Mouse (Mus musculus) forebrain, postnatal 0 days (tissue): ENCODE measurements around the gene Cldn2. TPM values are rescaled to one million over a fixed set of nuclear protein-coding genes. Genes with fewer than 3 reads are reported as not detected.

Source experiments
- ATAC-seq: fragments of 200-750 bp; cut with Nextera tagmentation; 2 replicates; pipeline ENCODE4 v1.8.0; 2017; ENCODE audit warnings: mild to moderate bottlenecking, moderate library complexity
- DNase-seq: peaks from one replicate; pipeline ENCODE4 v3.0.0-alpha.2; 2015
- H3K27ac ChIP-seq: fragments of 300-500 bp; sonication (generic); 2 replicates; pipeline ENCODE4 v1.5.1; 2014; ENCODE audit warnings: low read depth, mild to moderate bottlenecking, antibody characterized with exemption, low read length, moderate library complexity, mixed read lengths
- H3K27me3 ChIP-seq: fragments of 300-500 bp; sonication (generic); 2 replicates; pipeline ENCODE4 v1.6.1; 2014; ENCODE audit warnings: mild to moderate bottlenecking, low read length, mixed read lengths; ENCODE audit not compliant: insufficient read depth
- H3K36me3 ChIP-seq: fragments of 300-500 bp; sonication (generic); 2 replicates; pipeline ENCODE4 v1.6.1; 2014; ENCODE audit warnings: mild to moderate bottlenecking, moderate library complexity; ENCODE audit not compliant: insufficient read depth
- H3K4me1 ChIP-seq: fragments of 300-500 bp; sonication (generic); 2 replicates; pipeline ENCODE4 v1.6.1; 2014; ENCODE audit warnings: antibody characterized with exemption; ENCODE audit not compliant: insufficient read depth
- H3K4me2 ChIP-seq: fragments of 300-500 bp; sonication (generic); 2 replicates; pipeline ENCODE4 v1.6.1; 2014; ENCODE audit warnings: low read depth, mild to moderate bottlenecking, moderate library complexity
- H3K4me3 ChIP-seq: fragments of 300-500 bp; sonication (generic); 2 replicates; pipeline ENCODE4 v1.5.1; 2014; ENCODE audit warnings: low read depth, low read length, mixed read lengths
- H3K9ac ChIP-seq: fragments of 300-500 bp; sonication (generic); 2 replicates; pipeline ENCODE4 v1.6.1; 2014; ENCODE audit warnings: mild to moderate bottlenecking
- H3K9me3 ChIP-seq: fragments of 300-500 bp; sonication (generic); 2 replicates; pipeline ENCODE4 v1.6.1; 2016; ENCODE audit warnings: low read length
- CTCF ChIP-seq: sonication (generic); IDR thresholded peaks from 2 replicates; pipeline ENCODE4 v1.5.1; 2016; ENCODE audit warnings: antibody characterized with exemption, control low read depth, low read depth
- WGBS: fragments of 180-500 bp; shearing (Covaris S2); extraction: QIAGEN DNeasy Blood & Tissue Kit; methylation state at CpG from one replicate; pipeline ENCODE4 v1.1.7; 2014; 5-methylcytosine and 5-hydroxymethylcytosine counted together
- polyA plus RNA-seq: library from polyadenylated mRNA; unstranded; fragments of >200 nt; fragmentation: Nextera tagmentation; extraction: Ambion mirVana; gene quantifications from 2 replicates; pipeline ENCODE4 v1.2.1, GENCODE M21; 2015
- total RNA-seq: library from RNA; depleted of rRNA; stranded (reverse); fragments of >200 nt; gene quantifications from 2 replicates; pipeline ENCODE4 v1.2.3, GENCODE M21; 2014

Cldn2 gene
- total and polyA plus RNA-seq, 2 experiments from 2014 or later = 0.71 to 2.6 TPM

DNA sequence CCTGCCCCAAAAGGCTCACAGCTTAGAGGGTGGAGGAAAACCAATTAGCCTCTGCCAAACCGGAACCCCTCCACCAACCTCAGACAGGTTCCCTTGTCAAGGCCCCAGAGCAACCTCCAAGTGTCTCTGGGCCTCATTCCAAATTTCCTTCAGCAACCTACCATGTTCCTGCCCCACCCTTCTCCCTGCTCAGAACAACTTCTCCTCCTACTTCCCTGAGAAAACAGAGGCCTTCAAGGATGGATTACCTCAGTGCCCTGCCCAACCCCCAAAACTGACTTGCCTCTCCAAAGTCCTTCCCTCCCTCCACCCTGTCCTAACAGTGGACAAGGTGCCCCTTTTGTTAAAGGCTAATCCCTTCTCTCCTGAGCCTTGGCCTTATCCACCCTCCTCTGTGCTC lies 14.9 kb upstream of the Cldn2 start:
- WGBS = 56% methylated on average over 1 of the region's 1 CpGs
- H3K27me3 ChIP-seq = no peaks in the 10 kb centered on the region
- H3K4me3 ChIP-seq = no peak overlapping the region
- H3K9me3 ChIP-seq = no peaks in the 10 kb centered on the region
- no peak overlapping the region for H3K27ac ChIP-seq
- TF ChIP-seq CTCF = no peak
- no peak overlapping the region for H3K4me2 ChIP-seq
- H3K9ac ChIP-seq = no peak overlapping the region
- no peaks in the 10 kb centered on the region for H3K36me3 ChIP-seq
- no peak for ATAC-seq
- no peaks in the 10 kb centered on the region for H3K4me1 ChIP-seq
- DNase-seq = no peak

- Histone ChIP-seq H3K4me3 (no peak overlapping the region), H3K36me3 (no peaks in the 10 kb centered on the region), H3K9me3 (no peaks in the 10 kb centered on the region), H3K4me2 (no peak overlapping the region), H3K27me3 (no peaks in the 10 kb centered on the region), H3K9ac (no peak overlapping the region), H3K4me1 (no peaks in the 10 kb centered on the region), H3K27ac (no peak overlapping the region)
- TF ChIP-seq CTCF = no peak
- WGBS = 85% methylated on average over 7 of the region's 7 CpGs
- ATAC-seq = no peak
- no peak for DNase-seq
Observed at GRCm38 (mm10) chrX:139794072-139794845, 6.4 kb upstream of the Cldn2 start.

GRCm38 (mm10) chrX:139796037-139796436 lies 4.6 kb upstream of the Cldn2 start:
- Histone ChIP-seq H3K4me1 (no peaks in the 10 kb centered on the region), H3K4me2 (no peak overlapping the region), H3K27ac (no peak overlapping the region), H3K9ac (no peak overlapping the region), H3K36me3 (no peaks in the 10 kb centered on the region), H3K9me3 (no peaks in the 10 kb centered on the region), H3K27me3 (no peaks in the 10 kb centered on the region), H3K4me3 (no peak overlapping the region)
- 78% methylated on average over 6 of the region's 6 CpGs for WGBS
- TF ChIP-seq CTCF = no peak
- no peak for ATAC-seq
- DNase-seq = no peak

DNA sequence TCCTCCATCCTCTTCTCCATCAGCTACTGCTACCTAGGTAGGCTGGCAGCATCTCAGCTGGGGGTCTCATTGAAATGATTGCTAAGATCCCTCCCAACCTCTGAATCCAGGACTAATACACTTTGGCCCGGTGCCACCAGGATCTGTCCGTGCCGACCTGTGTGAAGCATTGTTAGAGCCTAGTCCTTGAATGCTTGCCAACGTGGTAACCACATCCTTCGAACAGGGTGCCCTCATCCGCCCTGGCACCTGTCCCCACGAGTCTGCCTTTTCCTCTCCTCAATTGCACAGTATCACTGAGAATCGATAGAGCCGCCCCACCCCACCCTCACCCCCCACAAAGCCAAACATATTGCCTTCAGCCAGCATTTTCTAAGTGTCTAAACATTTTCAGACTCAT lies 2.8 kb upstream of the Cldn2 start:
- H3K4me1 ChIP-seq = no peaks in the 10 kb centered on the region
- DNase-seq (no peak), ATAC-seq (no peak)
- H3K27me3 ChIP-seq = no peaks in the 10 kb centered on the region
- 61% methylated on average over 9 of the region's 9 CpGs for WGBS
- H3K4me3 ChIP-seq = no peak overlapping the region
- H3K9ac ChIP-seq = no peak overlapping the region
- TF ChIP-seq CTCF = no peak
- no peaks in the 10 kb centered on the region for H3K9me3 ChIP-seq
- no peaks in the 10 kb centered on the region for H3K36me3 ChIP-seq
- H3K27ac ChIP-seq = no peak overlapping the region
- H3K4me2 ChIP-seq = no peak overlapping the region

DNA sequence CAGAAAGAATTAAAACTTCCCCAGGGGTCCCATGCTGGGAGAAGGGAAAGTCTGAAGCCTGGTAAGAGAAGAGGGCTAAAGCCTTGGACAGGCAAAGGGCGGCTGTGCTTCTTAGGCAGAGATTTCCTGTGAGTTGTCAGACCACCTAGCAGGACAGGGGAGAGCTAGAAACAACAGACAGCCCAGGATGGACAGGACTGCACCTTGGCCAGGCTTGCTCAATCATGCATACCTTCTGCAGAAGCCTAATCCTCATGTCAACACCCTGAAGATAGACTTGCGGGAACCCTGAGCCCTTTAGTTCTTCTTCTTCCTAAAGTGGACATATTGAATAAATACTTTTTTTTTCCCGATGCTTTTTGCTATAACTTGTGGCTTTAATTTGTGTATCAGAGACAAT lies 675 bp upstream of the Cldn2 start:
- Histone ChIP-seq H3K4me1 (no peaks in the 10 kb centered on the region), H3K9ac (no peak overlapping the region), H3K4me3 (no peak overlapping the region), H3K27ac (no peak overlapping the region), H3K27me3 (no peaks in the 10 kb centered on the region), H3K36me3 (no peaks in the 10 kb centered on the region), H3K9me3 (no peaks in the 10 kb centered on the region), H3K4me2 (no peak overlapping the region)
- DNase-seq = no peak
- ATAC-seq = no peak
- TF ChIP-seq CTCF = no peak
- WGBS = 80% methylated on average over 3 of the region's 3 CpGs

- Histone ChIP-seq H3K27me3 (no peaks in the 10 kb centered on the region), H3K36me3 (no peaks in the 10 kb centered on the region), H3K9ac (no peak overlapping the region), H3K4me2 (no peak overlapping the region), H3K9me3 (no peaks in the 10 kb centered on the region), H3K4me1 (no peaks in the 10 kb centered on the region), H3K4me3 (no peak overlapping the region), H3K27ac (no peak overlapping the region)
- TF ChIP-seq CTCF = no peak
- 65% methylated on average over 2 of the region's 2 CpGs for WGBS
- ATAC-seq = no peak
- no peak for DNase-seq
Observed at GRCm38 (mm10) chrX:139803028-139803427, 2.4 kb downstream of the Cldn2 start.

DNA sequence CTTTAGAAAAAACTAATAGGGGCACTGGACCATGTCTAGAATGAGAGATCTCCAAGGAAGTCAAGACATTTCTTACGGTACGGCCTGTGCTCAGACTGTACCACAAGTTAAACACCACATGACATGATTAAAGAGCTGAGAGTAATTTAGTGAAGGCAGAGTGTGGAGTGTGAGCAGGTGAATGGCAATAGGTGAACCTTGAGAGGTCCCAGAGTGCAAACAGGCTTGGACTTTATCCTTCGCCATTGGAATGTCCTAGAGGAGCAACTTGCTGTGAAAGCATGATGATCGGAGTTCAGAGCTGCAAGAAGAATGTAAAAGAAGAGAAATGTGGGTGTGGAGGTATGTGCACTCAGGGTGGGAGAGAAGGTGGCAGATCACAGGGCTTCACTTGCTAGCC lies 5.3 kb downstream of the Cldn2 start:
- DNase-seq = no peak

More for the DNA sequence above, 5.3 kb downstream of the Cldn2 start:
- no peak overlapping the region for H3K4me3 ChIP-seq
- no peaks in the 10 kb centered on the region for H3K27me3 ChIP-seq
- H3K9me3 ChIP-seq = no peaks in the 10 kb centered on the region
- no peak for TF ChIP-seq CTCF
- no peak for ATAC-seq
- 96% methylated on average over 4 of the region's 4 CpGs for WGBS
- no peak overlapping the region for H3K9ac ChIP-seq
- no peak overlapping the region for H3K4me2 ChIP-seq
- no peak overlapping the region for H3K27ac ChIP-seq
- no peaks in the 10 kb centered on the region for H3K4me1 ChIP-seq
- no peaks in the 10 kb centered on the region for H3K36me3 ChIP-seq
